Mouse (Mus musculus): Measurements from ENCODE around the gene Leng1.
A peak's percentile ranks its signal among the peaks of the same experiment; 100 is the strongest.

Gene Leng1

DNA sequence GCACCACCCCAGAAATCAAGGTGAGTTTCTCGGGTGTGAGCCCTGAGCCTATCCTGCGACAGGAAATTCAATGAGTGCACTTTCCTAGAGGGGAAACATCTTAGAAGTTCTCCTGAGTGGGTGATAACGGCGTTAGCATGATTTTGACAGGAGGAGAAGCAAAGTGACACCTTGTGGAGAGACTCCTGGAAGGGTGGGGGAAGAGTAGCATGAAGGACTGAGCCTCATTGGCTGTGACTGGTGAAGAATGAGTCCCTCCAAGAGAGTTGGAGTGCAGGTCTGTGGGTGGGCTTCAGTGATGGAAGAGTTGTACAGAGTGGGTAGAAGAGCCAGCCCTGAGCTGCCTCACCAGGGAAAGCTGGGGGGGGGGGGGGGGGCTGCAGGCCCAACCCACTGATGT is 8.7 kb downstream of the Leng1 start:
- TF ChIP-seq GATA4 (IDR thresholded peaks at IDR 0.05; ENCODE audit: insufficient replicate concordance, low read length) = no peak

GRCm38 (mm10) chr7:3646641-3647040 is 19.0 kb downstream of the Leng1 start:
- no peak for TF ChIP-seq GATA4 (IDR thresholded peaks at IDR 0.05; ENCODE audit: insufficient replicate concordance, low read length)

DNA sequence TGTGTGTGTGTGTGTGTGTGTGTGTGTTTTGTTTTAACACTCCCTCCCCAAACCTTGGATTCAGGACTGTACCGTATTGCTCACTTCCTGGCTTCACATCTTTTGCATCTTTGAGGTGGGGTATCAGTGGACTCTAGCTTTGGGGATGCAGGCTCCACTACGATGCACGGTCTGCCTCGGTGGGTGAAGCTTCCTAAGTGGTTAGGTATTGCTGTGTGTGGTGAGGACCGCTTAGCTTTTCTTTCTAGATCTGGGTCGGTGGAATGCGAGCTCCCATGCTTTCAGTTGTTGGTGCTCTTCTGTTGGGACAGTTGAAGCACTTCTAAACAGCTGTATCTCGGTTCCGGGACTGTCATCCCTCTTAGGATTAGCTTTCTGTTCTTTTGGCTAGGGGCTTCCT is 19.5 kb downstream of the Leng1 start:
- TF ChIP-seq GATA4 (IDR thresholded peaks at IDR 0.05; ENCODE audit: insufficient replicate concordance, low read length) = no peak

DNA sequence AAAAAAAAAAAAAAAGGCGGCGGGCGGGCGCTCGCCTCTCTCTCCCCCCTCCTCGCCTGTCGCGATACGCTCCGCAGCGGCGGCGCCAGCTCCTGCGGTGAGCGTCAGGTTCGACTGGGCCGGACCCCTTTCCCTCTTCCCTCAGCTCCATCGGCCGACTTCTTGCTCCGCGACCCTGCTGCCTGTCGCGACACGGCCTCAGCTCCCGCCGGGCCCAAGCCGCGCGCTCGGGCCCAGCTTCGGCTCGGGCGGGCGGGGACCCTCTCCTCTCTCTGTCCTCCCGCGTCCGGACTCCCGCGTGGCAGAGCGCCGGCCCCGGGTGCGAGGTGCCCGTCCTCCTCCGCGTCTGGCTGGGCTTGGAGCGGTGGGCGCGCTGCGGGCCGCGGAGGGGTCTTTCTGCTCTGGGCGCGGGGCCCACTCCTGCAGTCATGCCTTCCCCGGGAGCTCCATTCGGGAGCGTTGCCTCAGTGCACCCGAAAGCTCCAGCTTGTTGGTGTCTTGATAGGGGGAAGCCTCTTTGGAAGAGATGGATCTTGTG is 20.1 kb downstream of the Leng1 start:
- no peak for TF ChIP-seq GATA4 (IDR thresholded peaks at IDR 0.05; ENCODE audit: insufficient replicate concordance, low read length)

DNA sequence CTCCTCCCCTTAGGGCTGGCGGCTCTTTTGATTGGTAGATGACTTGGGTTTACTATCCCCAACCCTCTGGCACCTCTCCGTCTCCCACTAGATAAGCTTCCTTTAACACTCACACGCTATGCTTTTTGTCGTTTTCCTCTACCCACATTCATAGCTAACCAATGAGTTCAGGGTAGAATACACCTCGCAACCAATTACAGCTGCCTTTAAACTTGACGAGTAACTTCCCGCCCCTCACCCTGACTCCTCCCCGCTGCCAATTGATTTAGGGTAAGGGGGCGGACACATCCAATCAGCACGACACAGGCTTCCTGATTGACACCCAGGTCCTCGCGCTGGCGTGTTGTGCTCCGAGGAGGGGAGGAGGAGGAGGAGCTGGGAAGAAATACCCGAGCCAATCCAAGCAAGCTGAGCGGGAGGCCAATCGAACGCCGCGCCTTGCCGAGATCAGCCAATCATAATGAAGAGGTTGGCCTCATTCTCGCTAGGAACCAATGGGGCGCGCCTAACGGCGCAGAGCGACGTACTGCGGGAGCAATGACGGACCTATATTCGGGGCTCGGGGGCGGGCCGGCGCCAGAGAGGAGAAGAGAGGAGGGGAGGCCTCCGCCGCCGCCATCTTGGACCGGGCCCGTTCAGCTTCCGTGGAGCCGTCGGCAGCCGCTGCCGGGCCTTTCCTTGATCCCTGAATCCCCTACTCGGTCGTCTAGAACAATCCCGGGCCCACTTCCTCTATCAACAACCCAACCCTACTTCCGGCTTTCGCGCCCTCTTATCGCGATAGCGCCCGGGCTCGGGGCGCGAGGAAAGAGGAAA is 20.8 kb downstream of the Leng1 start, which contains the start of gene Cnot3:
Cnot3 (plus strand) TSS at position 597 of the 816 bp plus-strand sequence.
- 0 out of 2 replicates have a peak, but pooled peaks have one; percentile 40 for TF ChIP-seq GATA4 (IDR thresholded peaks at IDR 0.05; ENCODE audit: insufficient replicate concordance, low read length)

GRCm38 (mm10) chr7:3644348-3644671 is 21.3 kb downstream of the Leng1 start:
- no peak for TF ChIP-seq GATA4 (IDR thresholded peaks at IDR 0.05; ENCODE audit: insufficient replicate concordance, low read length)

DNA sequence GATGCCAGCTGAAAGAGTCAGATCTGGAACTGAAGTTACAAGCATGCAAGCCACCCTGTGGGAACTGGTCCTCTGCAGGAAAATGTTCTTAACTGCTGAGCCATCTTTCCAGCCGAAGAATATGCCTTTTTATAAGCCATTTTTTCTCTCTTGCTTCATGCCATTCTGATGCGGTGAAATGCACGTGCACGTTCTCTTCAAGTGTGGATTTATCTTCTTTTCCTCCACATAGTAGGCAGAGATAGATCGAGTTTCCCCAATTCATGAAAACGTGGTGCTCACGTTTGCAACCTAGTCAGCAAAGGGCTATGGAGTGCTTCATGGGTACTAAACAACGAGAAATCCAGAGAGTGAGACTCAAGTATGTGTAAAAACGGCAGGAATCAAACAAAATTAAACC is 21.8 kb downstream of the Leng1 start:
- no peak for TF ChIP-seq GATA4 (IDR thresholded peaks at IDR 0.05; ENCODE audit: insufficient replicate concordance, low read length)

DNA sequence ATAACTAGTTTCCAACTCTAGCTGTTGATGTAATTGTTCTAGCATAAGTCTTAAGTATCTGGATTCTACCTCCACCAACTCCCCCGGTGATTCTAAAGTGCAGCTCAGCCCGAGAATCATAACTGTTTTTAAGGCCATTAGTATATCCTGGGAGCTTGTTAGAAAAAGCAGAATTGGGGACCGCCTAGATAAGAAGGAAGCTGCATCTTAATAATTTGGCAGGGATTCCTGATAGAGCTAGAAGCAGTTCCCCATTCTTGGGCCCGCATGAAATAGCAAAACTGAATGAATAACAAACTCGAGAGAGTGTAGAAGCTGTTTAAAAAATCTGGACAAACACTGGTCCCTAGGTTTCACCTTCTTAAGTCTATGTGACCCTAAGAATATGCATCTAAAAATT is 22.2 kb downstream of the Leng1 start:
- no peak for TF ChIP-seq GATA4 (IDR thresholded peaks at IDR 0.05; ENCODE audit: insufficient replicate concordance, low read length)

- no peak for TF ChIP-seq GATA4 (IDR thresholded peaks at IDR 0.05; ENCODE audit: insufficient replicate concordance, low read length)
Measured at GRCm38 (mm10) chr7:3630478-3630815, 35.2 kb downstream of the Leng1 start.

DNA sequence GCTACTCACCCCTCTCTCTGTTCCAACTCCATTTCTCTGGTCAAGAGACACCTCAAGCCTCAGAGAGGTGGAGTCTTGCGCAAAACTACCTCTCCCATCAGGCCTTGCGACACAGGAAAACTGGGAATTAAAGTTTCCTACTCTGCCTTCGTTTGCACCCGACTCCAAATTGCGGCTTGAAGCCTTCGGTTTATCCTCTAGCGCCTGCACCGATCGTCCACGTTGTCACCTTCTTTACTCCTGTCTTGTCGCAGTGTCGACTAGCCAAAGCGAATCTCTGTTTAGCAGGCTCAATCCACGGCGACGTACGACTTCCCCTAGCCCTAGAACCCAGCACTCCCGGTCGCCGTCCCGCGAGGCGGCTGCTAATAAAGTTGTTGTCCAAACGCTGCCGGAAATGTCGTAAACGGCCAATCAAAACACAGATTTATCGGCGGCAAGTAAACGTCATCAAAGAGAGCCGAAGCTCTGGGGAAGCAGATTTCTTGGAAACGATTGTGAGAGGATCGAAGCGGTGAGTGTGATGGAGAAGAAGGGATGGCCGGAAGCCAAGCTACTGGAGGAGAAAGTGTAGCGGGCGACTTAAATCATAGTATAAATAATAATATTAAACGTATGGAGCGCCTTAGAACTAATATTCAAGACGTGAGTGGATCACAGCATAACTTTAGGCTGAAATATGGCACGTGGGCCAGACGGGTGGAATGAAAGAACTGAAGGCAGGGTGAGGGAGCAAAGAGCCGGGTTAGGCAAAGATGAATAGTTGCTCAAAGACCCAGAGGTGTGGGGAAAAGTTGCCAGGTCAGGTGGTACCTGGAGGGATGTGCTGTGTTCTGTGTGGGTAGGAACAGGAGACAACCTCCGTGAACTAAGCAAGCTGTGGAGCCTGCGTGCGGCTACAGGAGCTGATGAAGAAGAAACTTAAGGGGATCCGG is 35.8 kb downstream of the Leng1 start, which contains the start of the genes Tfpt and Prpf31:
Tfpt (minus strand) TSS at position 387 of the 935 bp plus-strand sequence.
Prpf31 (plus strand) TSS at position 443 of the 935 bp plus-strand sequence.
- TF ChIP-seq GATA4 (IDR thresholded peaks at IDR 0.05; ENCODE audit: insufficient replicate concordance, low read length) = peak; percentile 55; the same call in 1 of the 2 replicates

GRCm38 (mm10) chr7:3629030-3629429 is 36.6 kb downstream of the Leng1 start:
- TF ChIP-seq GATA4 (IDR thresholded peaks at IDR 0.05; ENCODE audit: insufficient replicate concordance, low read length) = no peak

- TF ChIP-seq GATA4 (IDR thresholded peaks at IDR 0.05; ENCODE audit: insufficient replicate concordance, low read length) = no peak
Measured at GRCm38 (mm10) chr7:3617242-3617995, 48.2 kb downstream of the Leng1 start, which contains the start of gene Ndufa3. TSS of gene Ndufa3 (plus strand) at chr7:3617373.

- TF ChIP-seq GATA4 (IDR thresholded peaks at IDR 0.05; ENCODE audit: insufficient replicate concordance, low read length) = no peak
Measured at GRCm38 (mm10) chr7:3616389-3617241, 49.0 kb downstream of the Leng1 start.

GRCm38 (mm10) chr7:3616057-3616388 is 49.6 kb downstream of the Leng1 start, which contains the start of gene Oscar:
TSS of gene Oscar (minus strand) at chr7:3616157.
- no peak for TF ChIP-seq GATA4 (IDR thresholded peaks at IDR 0.05; ENCODE audit: insufficient replicate concordance, low read length)
